Mouse (Mus musculus): Measurements from ENCODE around the gene Irf2bp1.

GRCm38 (mm10) chr7:19002115-19002514 lies 1.7 kb upstream of the Irf2bp1 start:
- TF ChIP-seq CTCF (IDR thresholded peaks at IDR 0.05; ENCODE audit: extremely low read depth, insufficient read depth, low read length) (no peak), POLR2A (IDR thresholded peaks at IDR 0.05; ENCODE audit: extremely low read depth, insufficient read depth, low read length) (no peak)
